Mouse (Mus musculus) left cerebral cortex, postnatal 10 days (tissue): ENCODE results near the gene Tnfsfm13. TPM values are rescaled to one million over a fixed set of nuclear protein-coding genes. Genes with fewer than 3 reads are reported as not detected.
A peak's percentile ranks its signal among the peaks of the same experiment; 100 is the strongest.

Experiments used
- DNase-seq, 2 experiments: peaks; one replicate each; pipeline ENCODE4 v3.0.0; 2021 to 2022; ENCODE audit warnings: low spot score in 2 of 2, mixed read lengths in 1 of 2; ENCODE audit errors: extremely low spot score in 1 of 2
- intact Hi-C: fragments of 180-260 bp; cut with DNase I; formaldehyde crosslinking; loops from one replicate; pipeline ENCODE4 v1.15.1; 2025
- microRNA-seq: library from miRNA; unstranded; fragments of <30 nt; microRNA quantifications from one replicate; pipeline ENCODE4 v1.2.0, GENCODE M21; 2022
- total RNA-seq, 2 experiments: library from RNA; stranded (reverse); gene quantifications; 2 replicates each; pipeline ENCODE4 v1.2.3; 2021

The Tnfsfm13 gene
- total RNA-seq, 2 experiments from 2014 or later = 0.81 to 1.5 TPM

DNA sequence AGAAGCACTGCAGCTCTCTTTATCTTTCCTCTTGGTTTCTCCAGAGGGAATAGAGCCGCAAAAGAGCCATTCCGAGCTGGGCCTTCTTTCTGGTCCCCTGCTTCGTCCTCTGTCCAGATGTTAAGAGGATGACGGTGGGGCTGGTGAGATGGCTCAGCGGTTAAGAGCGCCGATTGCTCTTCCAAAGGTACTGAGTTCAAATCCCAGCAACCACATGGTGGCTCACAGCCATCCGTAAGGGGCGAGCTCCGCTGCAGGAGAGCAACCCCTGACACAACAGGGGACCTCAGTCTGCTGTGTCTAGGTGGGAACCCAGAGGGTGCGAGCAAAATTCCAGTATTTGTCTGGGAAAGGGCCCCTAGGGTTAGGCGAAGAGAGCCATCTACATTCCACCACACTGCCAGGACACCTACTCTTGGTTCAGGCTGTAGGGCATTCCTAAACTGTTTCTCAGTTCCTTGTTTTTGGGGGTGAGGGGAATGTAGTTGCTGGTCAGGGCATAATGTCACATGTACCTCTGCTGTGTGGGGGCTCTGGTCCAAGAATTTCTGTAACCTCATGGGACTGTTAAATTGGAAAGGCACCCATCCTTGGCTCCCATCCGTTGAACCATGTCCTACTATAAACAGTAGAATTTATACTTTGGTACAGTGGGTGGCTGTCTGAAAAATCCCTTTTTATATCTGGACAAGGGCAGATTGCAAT, 32.8 kb downstream of the Tnfsfm13 start:
- no peak for DNase-seq
- intact Hi-C loops = no loop called here

- intact Hi-C loops = no loop called here
- DNase-seq = peak; percentile 94 to 98
These were observed 33.5 kb downstream of the Tnfsfm13 start, which contains the start of gene Mpdu1 for GRCm38 (mm10) chr11:69662213-69662966. Gene Mpdu1, minus strand, starts transcription at chr11:69662642.

DNA sequence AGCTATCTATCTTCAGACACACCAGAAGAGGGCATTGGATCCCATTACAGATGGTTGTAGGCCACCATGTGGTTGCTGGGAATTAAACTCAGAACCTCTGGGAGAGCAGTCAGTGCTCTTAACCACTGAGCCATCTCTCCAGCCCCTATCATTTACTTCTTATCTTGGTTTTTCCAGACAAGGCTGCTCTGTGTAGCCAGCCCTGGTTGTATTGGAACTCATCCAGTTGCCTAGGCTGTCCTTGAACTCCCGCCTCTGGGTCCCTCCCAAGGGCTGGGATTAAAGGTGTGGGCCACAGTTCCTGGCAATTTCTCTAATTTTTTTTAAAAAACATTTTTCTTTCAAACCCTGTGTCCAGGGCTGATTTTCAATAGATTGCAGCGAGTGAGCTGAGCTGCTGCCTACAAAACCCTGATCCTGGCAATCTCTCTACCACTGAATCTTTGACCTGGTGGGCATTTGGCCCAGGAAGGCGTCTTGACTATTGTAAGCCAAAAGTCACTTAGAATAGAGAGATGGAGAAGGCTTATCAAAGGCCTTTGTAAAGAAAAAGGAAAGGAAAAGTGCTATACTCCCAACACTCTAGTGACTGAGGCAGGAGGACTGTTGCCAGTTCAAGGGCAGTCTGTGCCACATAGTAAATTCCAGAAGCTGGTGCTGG, 34.5 kb downstream of the Tnfsfm13 start:
- DNase-seq = no peak
- intact Hi-C loops = no loop called here

GRCm38 (mm10) chr11:69657462-69657881, 38.4 kb downstream of the Tnfsfm13 start:
- intact Hi-C loops = no loop called here
- no peak for DNase-seq

- intact Hi-C loops = no loop called here
- DNase-seq = peak in 1 of 2 experiments; percentile 49
These were observed 39.1 kb downstream of the Tnfsfm13 start for GRCm38 (mm10) chr11:69656617-69657461.

GRCm38 (mm10) chr11:69656065-69656455, 39.8 kb downstream of the Tnfsfm13 start:
- DNase-seq = no peak
- intact Hi-C loops = no loop called here

DNA sequence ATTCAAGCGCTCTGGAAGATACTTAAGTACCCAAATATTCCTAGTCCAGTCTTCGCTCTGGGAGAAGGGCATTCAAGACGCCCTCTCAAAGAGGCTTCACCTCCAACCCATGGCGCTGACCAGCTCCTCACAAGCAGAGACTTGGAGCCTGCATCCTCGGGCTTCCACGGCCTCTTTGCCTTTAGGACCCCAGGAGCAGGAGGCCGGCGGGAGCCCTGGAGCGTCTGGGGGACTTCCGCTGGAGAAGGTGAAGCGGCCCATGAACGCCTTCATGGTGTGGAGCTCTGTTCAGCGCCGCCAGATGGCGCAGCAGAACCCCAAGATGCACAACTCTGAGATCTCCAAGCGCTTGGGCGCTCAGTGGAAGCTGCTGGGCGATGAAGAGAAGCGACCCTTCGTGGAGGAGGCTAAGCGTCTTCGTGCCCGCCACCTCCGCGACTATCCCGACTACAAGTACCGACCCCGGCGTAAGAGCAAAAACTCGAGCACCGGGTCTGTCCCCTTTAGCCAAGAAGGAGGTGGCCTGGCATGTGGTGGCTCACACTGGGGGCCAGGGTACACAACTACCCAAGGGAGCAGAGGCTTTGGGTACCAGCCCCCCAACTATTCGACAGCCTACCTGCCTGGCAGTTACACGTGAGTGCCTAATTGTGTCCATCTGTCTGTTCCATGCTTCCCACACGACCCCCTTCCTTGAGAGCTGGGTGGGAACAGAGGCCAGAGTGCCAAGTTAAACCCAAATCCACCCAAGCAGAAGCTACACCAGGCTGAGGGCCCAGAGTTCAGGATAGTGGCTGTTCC, 40.4 kb downstream of the Tnfsfm13 start, which contains the start of gene Sox15:
TSS of gene Sox15 (plus strand) at position 51 of the 801 bp plus-strand sequence.
- intact Hi-C loops = no loop called here
- peak; percentile 70 to 83 for DNase-seq

DNA sequence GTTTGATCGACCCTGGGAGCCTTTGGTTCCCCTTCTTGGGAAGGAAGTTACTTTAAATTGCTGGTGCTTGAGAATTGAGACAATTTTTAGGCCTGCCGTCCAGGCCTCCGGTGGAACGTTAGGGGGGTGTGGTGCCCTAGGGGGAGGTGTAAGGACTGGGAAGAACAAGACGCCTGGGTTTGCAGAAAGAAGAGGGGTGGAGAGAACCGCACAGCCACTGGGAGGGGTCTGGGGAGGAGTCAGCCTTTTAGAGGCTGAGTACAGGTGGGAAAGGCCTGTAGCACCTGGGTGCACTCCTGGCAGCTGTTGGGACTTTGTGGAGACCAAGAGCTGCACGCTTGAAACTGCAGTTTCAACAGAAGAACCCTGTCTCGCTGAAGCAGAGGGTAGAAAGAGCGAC, 41.1 kb downstream of the Tnfsfm13 start:
- intact Hi-C loops = no loop called here

GRCm38 (mm10) chr11:69653399-69653798, 42.5 kb downstream of the Tnfsfm13 start:
- intact Hi-C loops = no loop called here

More for the DNA sequence above, 41.1 kb downstream of the Tnfsfm13 start:
- DNase-seq = no peak

DNA sequence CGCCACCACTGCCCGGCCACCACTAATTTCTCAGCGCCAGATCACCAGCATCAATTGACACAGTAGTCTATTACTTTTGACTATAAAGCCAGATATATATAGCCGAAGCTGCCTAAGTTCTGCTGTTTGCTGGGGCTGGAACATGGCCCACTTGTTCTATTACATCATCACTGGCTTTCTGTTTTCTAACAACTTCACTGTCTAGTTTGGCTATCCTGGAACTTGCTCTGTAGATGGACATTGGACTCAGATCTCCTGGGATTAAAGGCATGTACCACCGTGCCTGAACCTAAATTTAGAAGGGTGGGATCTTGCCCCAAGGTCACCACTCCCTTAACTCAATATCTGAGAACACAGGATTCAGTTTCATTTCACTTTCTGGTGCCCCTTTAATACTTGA, 50.0 kb downstream of the Tnfsfm13 start:
- intact Hi-C loops = no loop called here
- no peak for DNase-seq

More at GRCm38 (mm10) chr11:69653399-69653798, 42.5 kb downstream of the Tnfsfm13 start:
- no peak for DNase-seq

GRCm38 (mm10) chr11:69635471-69635870, 60.4 kb downstream of the Tnfsfm13 start:
- no peak for DNase-seq
- intact Hi-C loops = no loop called here

DNA sequence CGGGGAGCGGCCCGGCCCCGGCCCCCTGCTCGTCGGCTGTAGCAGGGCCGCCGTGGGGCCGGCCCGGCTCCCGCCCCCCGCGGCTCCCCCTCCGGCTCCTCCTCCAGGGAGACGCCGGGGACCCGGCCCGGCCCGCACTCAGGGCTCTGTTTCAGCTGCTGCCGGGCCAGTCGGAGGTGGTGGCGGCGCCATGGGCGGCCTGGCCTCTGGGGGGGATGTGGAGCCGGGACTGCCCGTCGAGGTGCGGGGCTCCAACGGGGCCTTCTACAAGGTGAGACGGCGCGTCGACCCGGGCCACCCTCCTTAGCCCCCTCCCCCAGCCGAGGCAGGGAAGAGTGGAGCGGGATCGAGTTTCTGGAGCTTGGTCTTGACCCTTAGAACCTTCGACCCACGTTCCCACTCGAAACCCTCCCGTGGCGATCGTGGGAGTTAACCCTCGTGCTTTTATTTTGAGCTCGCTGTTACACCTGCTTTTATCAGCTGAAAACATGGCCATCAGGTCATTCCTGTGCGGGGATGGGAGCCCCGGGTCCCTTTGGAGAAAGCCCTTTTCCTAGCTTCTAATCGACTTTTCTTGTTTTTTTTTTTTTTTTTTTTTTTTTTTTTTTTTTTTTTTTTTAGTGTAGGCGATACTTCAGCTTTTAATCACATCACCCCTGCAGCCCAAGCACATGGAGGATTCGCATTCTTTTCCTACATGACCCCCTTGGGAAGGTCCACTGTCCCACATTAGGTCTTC, 62.6 kb downstream of the Tnfsfm13 start:
- intact Hi-C loops = no loop called here
- DNase-seq = peak in 1 of 2 experiments; percentile 84

Small RNA genes within 50 kb of the gene (microRNA-seq; reads per million reads assigned to microRNA genes)
- 4.6 reads per million, percentile 16 among the genes with 10 or more reads in this experiment for gene Mir1934
- not detected for gene Mir467f

Other genes starting within 250 kb of the Tnfsfm13 start
- gene Dnah2, start 147.0 kb downstream of the Tnfsfm13 start, total RNA-seq = 1 to 10 TPM; 4.2 to 5.7 TPM
- 100 to 1,000 TPM; 147 to 154 TPM for gene Efnb3, start 135.9 kb downstream of the Tnfsfm13 start, total RNA-seq
- 1 to 10 TPM; 6.3 to 7.6 TPM for gene Wrap53, start 115.8 kb downstream of the Tnfsfm13 start, total RNA-seq
- gene Trp53, start 115.7 kb downstream of the Tnfsfm13 start, total RNA-seq = 10 to 100 TPM; 20.5 to 26.1 TPM
- 100 to 1,000 TPM; 395 to 416 TPM for gene Atp1b2, start 90.2 kb downstream of the Tnfsfm13 start, total RNA-seq
- not detected for gene Shbg, start 78.2 kb downstream of the Tnfsfm13 start, total RNA-seq
- gene Sat2, start 74.1 kb downstream of the Tnfsfm13 start, total RNA-seq = 10 to 100 TPM; 12.7 to 15.2 TPM
- 10 to 100 TPM; 92.0 to 99.4 TPM for gene Fxr2, start 63.1 kb downstream of the Tnfsfm13 start, total RNA-seq
- not detected for gene Sox15, start 40.8 kb downstream of the Tnfsfm13 start, total RNA-seq
- gene Mpdu1, start 33.5 kb downstream of the Tnfsfm13 start, total RNA-seq = 10 to 100 TPM; 87.3 to 95.6 TPM
- gene Cd68, start 29.9 kb downstream of the Tnfsfm13 start, total RNA-seq = 10 to 100 TPM; 11.6 to 12.2 TPM
- gene Eif4a1, start 23.7 kb downstream of the Tnfsfm13 start, total RNA-seq = 100 to 1,000 TPM; 455 to 466 TPM
- 100 to 1,000 TPM in 1 of 2 experiments, 10 to 100 TPM in 1; 96.9 to 103 TPM for gene Senp3, start 14.0 kb downstream of the Tnfsfm13 start, total RNA-seq
- gene Tnfsf13, start 10.3 kb downstream of the Tnfsfm13 start, total RNA-seq = 1 to 10 TPM in 1 of 2 experiments, under 1 TPM in 1; 0.39 to 1.6 TPM
- 1 to 10 TPM; 7.4 TPM for gene Tnfsf12, start 249 bp downstream of the Tnfsfm13 start, total RNA-seq
- 10 to 100 TPM; 52.1 to 52.9 TPM for gene Polr2a, start 62.5 kb upstream of the Tnfsfm13 start, total RNA-seq
- not detected for gene Slc35g3, start 65.9 kb upstream of the Tnfsfm13 start, total RNA-seq
- gene Zbtb4, start 69.8 kb upstream of the Tnfsfm13 start, total RNA-seq = 10 to 100 TPM; 57.1 to 67.6 TPM
- gene Chrnb1, start 99.8 kb upstream of the Tnfsfm13 start, total RNA-seq = 1 to 10 TPM in 1 of 2 experiments, under 1 TPM in 1; 0.95 to 1.2 TPM
- 10 to 100 TPM; 20.0 to 21.5 TPM for gene Fgf11, start 105.8 kb upstream of the Tnfsfm13 start, total RNA-seq
- not detected for gene Tmem102, start 109.5 kb upstream of the Tnfsfm13 start, total RNA-seq
- gene Gm39566, start 119.2 kb upstream of the Tnfsfm13 start, total RNA-seq = not detected
- gene Spem2, start 122.4 kb upstream of the Tnfsfm13 start, total RNA-seq = not detected
- under 1 TPM; 0.45 to 0.57 TPM for gene Spem1, start 126.1 kb upstream of the Tnfsfm13 start, total RNA-seq
- gene Nlgn2, start 141.7 kb upstream of the Tnfsfm13 start, total RNA-seq = 100 to 1,000 TPM; 268 to 274 TPM
- 100 to 1,000 TPM; 151 to 159 TPM for gene Tmem256, start 142.4 kb upstream of the Tnfsfm13 start, total RNA-seq
- 10 to 100 TPM; 28.4 to 32.2 TPM for gene Plscr3, start 150.3 kb upstream of the Tnfsfm13 start, total RNA-seq
- under 1 TPM; 0.11 to 0.14 TPM for gene Tnk1, start 162.6 kb upstream of the Tnfsfm13 start, total RNA-seq
- gene Tmem95, start 181.9 kb upstream of the Tnfsfm13 start, total RNA-seq = not detected
- under 1 TPM; 0.57 to 0.62 TPM for gene Kctd11, start 185.3 kb upstream of the Tnfsfm13 start, total RNA-seq
- gene Acap1, start 199.4 kb upstream of the Tnfsfm13 start, total RNA-seq = under 1 TPM; 0.15 to 0.26 TPM
- gene 2810408A11Rik, start 204.9 kb upstream of the Tnfsfm13 start, total RNA-seq = 1 to 10 TPM; 1.8 TPM
- 100 to 1,000 TPM; 126 to 129 TPM for gene Neurl4, start 205.0 kb upstream of the Tnfsfm13 start, total RNA-seq
- 10 to 100 TPM; 24.8 to 25.7 TPM for gene Gps2, start 217.8 kb upstream of the Tnfsfm13 start, total RNA-seq
- gene Eif5a, start 225.9 kb upstream of the Tnfsfm13 start, total RNA-seq = 100 to 1,000 TPM; 525 to 535 TPM
- 1 to 10 TPM; 9.5 TPM for gene Ybx2, start 239.7 kb upstream of the Tnfsfm13 start, total RNA-seq